Mouse (Mus musculus) cerebral cortex, adult 2 months (tissue): ENCODE results near the gene Oas1d.

ENCODE experiments used
- WGBS: fragments of 180-500 bp; shearing (Covaris S2); methylation state at CpG from one replicate; pipeline ENCODE4 v1.1.7; 2018; 5-methylcytosine and 5-hydroxymethylcytosine counted together

The Oas1d gene

DNA sequence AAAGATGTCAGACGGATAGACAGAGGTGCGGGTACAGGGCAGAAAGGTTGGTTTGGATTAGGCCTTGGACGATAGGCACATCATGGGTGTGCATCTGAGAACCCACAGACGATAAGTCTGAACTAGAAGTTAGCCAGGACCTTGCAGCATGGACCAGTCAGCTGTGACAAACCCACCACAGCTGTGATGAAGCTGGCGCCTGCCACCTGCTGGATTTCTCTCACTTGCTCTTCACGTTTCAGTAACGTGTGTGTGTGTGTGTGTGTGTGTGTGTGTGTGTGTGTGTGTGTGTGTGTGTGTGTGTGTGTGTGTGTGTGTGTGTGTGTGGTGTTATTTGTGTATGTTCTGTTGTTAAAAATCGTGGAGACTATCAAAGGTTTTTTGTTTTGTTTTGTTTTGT lies at the start of gene Oas1d:
Oas1d (plus strand) TSS at position 333 of the 400 bp plus-strand sequence.
- 59% methylated on average over 8 of the region's 8 CpGs for WGBS

DNA sequence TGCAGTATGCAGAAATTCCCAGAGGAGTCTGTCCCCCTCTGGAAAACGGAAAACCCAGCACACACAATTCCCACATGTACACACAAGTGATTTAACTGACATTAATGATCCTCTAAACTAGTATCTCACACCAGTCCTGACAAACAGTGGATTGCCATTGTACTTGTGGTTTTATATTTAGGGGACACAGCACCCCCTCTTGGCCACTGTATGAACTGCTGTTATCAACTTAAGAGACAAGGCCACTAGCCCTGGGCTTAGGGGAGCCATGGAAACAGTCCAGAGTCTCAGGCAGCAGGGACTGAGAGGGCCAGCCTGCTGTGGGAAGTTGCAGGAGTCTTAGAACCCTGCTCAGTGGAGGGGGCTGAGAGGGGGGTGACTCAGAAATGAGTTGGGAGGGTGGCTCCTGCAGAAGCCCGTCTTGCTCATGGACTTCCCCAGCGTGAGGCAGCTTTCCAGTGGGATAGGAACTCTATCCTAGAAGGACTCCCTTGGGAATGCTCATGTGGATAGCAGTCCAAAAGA lies 48.9 kb upstream of the Oas1d start:
- 80% methylated on average over 3 of the region's 3 CpGs for WGBS

DNA sequence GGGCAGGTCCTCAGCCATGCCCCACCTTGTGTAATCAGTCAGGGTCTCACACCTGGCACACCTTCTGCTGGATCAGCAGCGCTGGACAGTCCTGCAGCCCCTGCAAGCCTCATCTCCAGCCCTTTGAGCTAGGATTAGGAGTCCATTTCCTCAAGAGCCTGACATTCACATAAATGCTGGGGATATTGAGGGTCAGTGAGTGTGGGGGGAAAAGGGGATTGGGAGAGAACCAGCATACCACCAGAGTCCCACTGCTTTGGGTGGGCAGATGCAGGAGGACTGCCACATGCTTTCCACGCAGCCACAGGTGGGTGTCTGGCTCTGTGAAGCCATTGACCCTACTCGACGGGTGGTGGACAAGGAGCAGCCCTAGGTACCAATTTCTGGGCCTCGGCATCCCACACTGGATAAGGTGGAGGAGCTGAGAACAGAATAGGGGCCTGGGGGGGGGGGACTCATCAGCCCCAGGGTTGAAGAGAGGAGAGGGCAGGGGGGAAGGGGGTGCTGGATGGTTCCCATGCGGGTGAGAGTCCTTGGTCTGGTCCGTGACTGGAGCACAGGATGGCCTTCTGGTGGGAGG lies 44.8 kb upstream of the Oas1d start:
- 90% methylated on average over 7 of the region's 7 CpGs for WGBS

DNA sequence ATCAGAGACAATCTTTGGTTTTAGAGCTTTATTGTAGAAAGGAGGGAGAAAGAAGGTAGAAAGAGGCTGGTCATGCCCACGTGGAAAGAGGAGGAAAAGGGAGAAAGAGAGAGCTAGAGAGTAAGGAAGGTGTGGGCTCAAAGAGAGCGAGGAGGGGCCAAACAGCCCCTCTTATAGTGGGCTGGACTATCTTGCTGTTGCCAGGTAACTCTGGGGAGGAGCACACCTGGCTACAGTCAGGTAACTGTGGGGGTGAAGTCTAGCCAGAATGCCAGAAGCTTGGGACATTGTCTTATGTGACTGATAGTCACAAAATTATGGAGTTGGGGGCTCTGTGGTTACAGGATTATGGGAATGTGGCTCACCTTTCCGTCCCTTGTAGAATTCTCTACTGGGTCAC lies 44.3 kb upstream of the Oas1d start:
- WGBS, result 79% methylated on average over 3 of the region's 3 CpGs

DNA sequence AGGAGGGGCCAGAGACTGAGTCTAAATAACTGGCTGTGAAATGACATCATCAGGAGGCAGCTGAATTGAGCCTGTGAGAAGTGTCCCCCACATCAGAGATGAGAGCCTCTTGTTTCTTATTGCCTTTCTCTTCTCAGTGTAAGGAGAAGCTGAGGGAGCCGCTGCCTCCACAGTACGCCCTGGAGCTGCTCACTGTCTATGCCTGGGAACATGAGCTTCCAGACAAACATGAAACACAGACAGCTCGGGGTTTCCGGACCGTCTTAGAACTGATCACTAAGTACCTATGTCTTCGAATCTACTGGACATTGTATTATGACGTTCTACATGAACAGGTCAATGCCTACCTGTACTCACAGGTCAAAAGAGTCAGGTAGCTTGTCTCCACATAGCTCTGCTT lies 43.6 kb upstream of the Oas1d start:
- WGBS, result 67% methylated on average over 7 of the region's 7 CpGs

DNA sequence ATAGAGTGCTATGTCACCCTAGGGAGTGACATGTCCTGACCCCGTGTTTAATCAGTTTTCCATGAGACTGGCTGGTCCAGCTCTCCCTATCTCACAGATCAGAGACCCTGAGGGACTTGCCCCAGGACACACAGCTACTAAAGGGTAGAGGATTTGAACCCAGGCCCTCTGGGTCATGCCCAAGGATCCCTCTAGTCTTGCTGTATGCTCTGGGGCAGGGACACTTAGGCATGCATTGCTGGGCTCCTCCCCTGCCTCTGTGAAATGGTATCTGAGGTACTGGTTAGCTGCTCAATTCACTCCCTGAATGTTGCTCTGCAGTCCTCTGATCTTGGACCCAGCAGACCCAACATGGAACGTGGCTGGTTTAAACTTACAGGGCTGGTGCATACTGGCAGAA lies 42.9 kb upstream of the Oas1d start:
- 61% methylated on average over 2 of the region's 2 CpGs for WGBS

DNA sequence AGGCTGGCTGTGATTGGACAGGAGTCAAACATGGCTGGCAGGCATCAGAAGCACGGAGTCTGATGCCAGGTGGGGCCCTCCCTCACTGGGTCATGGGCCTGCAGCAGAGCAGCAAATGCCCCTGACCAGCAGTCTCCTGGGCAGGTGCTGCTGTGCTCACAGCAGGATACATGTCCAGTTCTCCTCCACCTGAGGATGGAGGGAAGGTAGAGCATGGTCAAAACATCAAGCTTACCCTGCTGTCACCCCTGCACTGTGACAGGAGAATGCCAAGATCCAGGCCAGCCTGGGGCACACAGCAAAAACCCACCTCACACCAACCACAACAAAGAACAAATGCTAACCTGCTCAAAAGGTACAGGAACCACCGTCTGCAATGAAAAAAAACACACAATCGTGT lies 37.5 kb upstream of the Oas1d start:
- 77% methylated on average over 2 of the region's 3 CpGs for WGBS

DNA sequence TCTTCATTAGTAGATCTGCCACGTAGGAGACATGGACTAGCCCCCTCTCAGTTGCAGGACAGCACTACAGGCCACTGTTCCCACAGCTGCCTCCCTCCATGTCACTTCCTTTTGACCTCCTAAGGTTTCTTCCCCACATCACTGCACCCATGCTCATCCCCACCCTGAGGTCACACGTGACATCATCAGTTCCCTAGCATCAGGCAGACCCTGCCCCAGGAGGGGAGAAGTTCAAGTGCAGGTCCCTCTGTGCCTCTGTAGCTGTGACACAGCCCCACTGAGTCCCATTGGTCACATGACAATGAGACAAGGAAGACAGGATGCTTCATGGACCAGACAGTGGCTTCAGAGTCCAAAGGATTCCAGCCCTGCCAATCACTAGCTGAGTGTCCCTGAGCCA lies 36.9 kb upstream of the Oas1d start:
- WGBS, result 89% methylated on average over 2 of the region's 2 CpGs

DNA sequence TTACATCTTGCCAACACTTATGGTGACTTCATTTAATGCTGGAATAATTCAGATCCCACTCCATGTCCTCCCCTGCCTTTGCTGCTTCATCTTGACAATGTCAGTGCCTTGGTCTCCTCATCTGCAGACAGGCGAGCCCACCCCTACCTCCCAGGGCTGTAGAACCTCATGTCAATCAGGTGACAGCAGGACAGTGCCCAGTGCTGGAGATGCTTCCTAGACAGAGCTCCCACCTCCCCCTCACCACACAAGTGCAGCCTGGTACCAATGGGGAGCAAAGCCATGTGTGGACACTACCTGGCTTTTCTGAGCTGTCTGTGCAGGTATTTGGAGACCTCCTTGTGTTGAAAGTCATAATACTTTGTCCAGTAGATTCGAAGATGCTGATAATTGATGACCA lies 35.5 kb upstream of the Oas1d start:
- WGBS, result 71% methylated on average over 2 of the region's 2 CpGs

DNA sequence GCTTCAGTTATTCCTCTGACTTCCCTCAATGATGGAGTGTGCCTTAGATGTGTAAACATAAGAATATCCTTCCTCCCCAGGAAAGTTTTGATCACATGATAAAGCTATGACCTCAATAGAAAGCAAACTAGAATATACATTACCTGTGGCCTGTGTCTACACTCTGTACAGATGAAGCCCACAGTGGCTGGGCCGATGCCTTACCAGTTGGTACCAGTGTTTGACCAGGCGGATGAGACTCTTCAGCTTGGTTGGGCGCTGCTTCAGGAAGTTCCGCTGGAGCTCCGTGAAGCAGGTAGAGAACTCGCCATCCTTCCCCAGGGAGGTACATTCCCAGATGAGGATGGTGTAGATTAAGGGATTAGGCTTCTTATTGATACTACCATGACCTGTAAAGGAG lies 32.7 kb upstream of the Oas1d start:
- 94% methylated on average over 6 of the region's 6 CpGs for WGBS

DNA sequence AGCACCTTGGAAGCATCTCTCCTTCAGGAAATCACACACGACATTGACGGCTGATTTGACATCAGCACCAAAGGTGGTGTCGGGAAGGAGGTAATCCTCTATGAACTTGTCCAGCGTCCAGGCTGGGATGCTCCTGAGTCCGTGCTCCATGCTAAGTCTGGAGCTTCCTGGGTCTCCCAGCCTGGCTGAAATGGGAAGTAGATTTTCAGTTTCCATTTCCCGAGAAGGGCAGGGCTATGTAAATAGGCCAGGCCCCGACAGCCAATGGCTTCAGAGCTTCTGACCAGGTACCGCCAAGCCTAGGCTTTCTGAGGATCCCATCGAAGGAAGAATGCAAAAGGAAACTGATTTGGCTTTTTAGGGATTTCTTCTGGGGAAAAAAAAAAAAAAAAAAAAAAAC lies 26.9 kb upstream of the Oas1d start, which contains the start of gene Oas1g:
Oas1g (minus strand) TSS at position 201 of the 400 bp plus-strand sequence.
- 45% methylated on average over 6 of the region's 9 CpGs for WGBS

DNA sequence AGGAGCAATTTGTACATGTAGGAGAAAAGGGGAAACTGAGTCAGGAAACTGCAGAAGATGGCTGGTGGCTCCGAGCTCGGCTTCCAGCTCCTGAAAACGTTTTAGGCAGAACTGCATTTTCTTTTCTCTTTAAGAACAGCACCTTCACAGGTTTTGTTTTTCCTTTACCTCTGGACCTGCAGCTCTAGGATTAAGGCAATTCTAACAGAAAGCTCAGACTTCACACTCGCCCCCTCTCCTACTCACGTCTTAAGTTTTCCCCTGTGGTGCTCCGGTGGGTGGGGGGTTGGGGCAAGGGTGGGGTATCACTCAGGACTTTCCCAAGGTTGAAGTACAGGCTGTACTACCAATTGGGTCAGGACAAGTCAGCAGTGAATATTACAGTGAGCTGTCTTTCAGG lies 26.5 kb upstream of the Oas1d start:
- WGBS, result 56% methylated on average over 6 of the region's 6 CpGs

DNA sequence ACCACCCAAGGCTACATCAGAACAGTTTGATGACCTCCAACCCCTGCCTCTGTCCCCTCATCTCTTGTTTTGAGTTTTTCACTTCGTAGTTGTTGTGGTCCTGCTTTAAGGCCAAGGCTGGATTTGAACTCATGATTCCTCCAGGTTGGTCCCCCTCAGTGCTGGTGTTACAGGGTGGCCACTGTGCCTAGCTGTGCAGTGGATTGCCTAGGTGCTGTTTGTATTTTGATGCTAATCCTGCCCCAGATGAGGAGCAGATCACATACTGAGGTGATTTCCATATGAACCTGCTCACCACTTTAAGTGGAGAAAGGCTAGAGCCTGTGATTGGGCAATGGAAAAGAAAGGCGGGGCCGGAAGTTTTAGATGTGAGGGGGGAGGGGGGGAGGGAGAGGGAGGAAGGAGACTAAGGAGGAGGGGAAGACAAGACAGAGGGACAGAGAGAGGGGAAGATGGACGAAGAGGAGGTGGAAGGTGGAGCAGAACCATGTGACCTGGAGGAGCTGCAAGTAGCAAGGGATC lies 26.0 kb upstream of the Oas1d start:
- 43% methylated on average over 4 of the region's 4 CpGs for WGBS

DNA sequence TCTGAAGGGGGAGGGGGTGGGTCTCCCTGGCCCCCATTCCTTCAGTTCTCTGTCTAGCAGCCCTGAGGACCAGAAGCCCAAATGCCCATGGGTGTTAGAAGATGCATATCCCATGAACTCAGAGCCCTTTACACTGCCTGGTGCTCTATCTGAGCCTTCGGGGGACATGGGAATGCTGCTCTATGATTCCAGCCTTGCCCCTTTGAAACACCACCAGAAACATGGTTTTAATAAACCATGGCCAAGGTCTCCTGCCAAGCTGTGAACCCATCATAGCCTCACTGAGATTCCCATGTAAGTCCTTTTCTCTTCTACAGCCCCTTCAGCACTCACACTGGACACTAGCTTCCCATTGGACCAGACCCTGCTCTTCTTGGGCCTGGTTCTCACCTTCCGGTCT lies 24.3 kb upstream of the Oas1d start:
- WGBS, result 93% methylated on average over 2 of the region's 2 CpGs

DNA sequence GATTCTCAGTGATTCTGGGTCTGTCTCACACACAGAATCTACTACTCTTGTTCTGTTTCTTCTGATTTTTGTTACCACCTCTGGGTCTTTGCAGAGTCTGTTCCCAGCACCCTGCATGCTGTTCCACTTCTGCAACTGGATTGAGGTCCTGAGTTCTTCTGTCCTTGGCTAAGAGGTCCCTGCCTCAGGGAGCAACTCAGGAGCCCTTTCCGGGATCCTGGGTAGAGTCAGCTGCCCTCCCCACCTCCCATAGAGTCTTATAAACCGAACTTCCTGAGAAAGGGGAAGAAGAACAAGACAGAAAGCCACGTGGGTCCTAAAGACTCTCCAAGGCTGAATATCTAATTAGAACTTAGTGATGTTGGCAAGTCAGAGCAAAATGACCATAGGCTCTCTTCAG lies 23.3 kb upstream of the Oas1d start:
- 51% methylated on average over 3 of the region's 3 CpGs for WGBS

DNA sequence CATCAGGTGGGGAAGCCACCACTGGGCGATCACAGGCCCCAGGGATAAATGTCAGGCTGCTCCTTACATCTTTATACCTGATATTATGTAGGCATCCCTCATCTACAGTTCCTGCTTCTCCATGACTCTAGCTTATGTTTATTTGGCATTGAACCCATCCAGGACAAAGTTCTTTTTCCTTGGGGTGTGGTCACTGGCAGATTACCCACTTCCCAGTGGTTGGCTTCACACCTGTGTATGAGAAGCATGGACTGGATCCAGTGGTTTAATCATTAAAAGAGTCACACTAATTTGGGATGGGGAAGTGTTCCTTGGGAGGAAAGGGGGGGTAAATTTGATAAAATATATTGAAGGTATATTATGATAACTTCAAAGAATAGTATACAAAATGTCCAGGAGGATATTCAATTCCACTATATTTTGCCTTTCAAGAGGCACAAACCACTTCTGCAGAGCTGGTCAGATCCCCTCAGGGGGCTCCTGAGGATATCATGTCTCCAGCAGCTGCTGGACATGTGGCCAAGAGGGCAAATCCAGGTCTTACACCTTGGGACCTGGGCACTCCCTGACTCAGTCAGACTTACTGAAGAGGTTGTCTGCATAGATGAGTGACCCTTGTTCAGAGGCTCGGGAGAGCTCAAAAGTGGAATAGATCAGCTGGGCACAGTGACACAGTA lies 22.6 kb upstream of the Oas1d start:
- 90% methylated on average over 2 of the region's 2 CpGs for WGBS

DNA sequence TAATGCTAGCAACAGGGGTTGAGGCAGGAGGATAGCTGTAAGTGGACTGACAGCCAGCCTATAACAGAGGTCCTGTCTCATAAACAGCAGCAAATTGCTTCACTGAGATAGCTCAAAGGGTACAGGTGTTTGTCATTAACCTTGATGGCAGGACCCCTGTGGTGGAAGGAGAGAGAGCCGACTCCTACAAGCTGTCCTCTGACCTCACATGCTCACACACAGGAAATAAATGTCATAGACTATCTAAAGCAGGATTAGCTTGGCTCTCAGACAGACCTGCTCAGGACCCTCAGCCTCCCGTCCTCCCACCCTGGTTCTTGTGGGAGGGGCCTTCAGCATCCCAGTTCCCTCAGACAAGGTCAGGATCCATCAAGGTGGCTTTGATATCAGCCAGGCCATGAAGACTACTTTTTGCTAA lies 22.1 kb upstream of the Oas1d start:
- WGBS, result 83% methylated on average over 2 of the region's 2 CpGs

DNA sequence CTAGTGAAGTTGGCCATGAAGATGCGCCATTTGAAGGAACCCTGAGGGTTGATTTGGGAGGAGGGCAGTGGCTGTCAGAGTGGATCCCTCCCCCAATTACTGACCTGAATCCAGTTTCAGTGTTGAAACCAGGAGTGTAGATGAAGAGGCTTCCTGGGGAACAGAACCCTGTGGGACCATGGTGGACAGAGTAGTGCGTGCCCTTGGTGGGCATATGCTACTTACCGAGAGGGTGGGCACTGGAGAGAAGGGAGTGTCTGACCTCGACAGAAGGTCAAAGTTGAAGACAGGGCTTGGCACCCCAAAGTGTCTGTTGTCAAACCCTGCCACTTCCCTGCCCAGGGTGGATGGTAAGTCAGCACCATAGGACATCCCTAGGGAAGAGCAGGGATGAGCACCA lies 20.5 kb upstream of the Oas1d start:
- 96% methylated on average over 4 of the region's 4 CpGs for WGBS

DNA sequence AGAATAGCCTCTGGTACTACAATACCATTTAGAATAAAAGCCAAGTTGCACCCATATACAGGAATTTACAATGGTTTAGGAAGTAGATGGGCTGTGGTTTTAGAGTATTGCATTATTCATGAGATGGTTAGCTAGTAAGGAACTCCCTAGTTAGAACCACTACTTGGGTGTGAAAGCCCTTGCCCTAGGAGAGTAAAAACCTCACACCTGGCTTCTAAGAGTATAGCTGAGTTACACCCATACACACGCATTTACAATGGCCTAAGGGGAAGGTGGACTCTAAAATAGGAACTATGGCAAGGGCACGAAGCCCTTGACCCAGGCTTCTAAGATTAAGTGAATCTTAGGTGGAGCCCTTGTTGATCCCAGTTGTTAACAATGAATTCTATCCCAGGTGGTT lies 19.6 kb upstream of the Oas1d start:
- WGBS, result 86% methylated on average over 2 of the region's 2 CpGs

DNA sequence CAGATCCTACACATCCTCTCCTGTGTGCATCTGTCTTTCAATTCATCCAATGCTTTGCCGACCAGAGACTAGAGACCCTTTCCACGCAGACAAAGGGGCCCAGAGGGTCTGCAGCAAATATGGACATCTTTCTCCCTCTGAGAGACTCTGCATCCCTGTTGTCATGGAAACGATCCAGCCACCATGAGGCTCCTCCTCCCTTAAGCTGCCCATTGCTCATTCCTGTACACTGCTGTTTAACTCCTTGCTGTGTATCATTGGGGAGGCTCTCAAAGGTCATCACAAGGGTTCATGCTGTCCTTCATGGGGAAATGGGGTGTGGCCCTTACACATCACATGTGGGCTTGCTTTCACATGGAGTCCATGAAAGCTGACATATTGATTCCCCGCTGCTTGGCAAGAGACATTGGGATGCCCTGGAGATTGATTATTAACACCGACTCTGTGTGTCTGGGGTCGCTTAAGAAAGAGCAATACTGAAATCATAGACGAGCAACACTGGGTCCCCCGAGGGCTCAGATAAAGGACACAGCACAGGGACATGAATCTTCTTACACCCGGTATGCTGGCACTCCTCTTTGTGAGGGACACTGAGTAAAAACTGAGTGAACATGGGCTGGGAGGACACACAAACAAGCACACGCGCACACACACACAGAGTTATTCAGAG lies 19.0 kb upstream of the Oas1d start:
- 86% methylated on average over 11 of the region's 11 CpGs for WGBS

DNA sequence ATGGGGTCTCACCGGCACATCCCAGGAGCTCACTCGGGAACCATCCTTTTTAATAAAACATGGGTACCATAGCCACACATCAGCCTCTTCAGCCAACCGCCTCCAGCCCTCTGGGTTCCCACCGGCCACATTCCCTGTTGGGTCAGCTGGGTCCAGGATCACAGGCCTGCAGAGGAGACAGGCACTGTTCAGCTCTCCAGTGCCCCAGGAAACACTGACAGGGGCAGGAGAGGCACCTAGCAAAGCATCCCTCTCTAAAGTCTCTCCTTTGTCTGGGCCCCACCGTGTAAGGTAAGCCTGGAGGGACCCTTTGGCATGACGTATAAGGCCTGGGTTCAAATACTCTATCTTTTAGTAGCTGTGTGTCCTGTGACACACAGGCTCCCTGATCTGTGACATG lies 16.0 kb upstream of the Oas1d start:
- 92% methylated on average over 6 of the region's 6 CpGs for WGBS

DNA sequence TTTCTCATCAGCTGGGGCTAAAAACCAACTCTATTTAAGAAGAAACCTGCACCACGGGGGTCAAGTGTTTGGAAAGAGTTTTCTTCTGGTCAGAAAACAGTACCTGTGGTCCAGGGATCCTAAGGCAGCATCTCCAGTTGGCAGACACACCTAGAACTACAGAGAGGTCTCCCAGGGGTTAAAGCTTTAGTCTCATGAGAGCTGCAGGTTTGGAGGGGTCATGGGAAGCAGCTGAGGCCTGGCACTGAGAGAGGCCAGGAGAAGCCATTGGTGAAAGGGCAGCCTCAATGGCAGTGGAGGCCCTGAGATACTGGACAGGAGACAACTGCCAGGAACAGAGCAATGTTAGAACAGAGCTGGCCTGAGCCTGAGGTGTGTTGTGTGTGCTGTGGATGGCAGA lies 13.7 kb upstream of the Oas1d start:
- WGBS, result 38% methylated on average over 1 of the region's 1 CpGs

DNA sequence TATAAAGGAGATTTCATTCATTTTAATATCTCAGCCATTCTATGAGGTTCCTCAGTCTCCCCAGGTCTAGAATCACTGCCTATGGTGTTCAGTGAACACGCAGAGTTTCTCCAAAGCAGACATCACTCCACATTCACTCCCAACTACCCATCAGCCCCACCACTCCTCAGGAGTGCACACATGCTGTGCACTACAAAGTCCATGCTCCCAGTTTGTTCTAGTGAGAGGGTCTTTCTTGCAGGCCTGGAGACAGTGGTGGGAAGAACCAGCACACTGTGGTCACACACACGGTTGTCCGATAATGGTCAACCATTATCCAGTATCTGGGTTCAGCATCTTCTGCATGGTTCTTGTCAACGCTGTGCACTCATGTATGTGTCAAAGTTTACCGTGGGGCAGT lies 12.3 kb upstream of the Oas1d start:
- WGBS, result 92% methylated on average over 5 of the region's 5 CpGs
